Comparison of ENCODE assay signal across 12 mouse cellular contexts in the genomic region with DNA sequence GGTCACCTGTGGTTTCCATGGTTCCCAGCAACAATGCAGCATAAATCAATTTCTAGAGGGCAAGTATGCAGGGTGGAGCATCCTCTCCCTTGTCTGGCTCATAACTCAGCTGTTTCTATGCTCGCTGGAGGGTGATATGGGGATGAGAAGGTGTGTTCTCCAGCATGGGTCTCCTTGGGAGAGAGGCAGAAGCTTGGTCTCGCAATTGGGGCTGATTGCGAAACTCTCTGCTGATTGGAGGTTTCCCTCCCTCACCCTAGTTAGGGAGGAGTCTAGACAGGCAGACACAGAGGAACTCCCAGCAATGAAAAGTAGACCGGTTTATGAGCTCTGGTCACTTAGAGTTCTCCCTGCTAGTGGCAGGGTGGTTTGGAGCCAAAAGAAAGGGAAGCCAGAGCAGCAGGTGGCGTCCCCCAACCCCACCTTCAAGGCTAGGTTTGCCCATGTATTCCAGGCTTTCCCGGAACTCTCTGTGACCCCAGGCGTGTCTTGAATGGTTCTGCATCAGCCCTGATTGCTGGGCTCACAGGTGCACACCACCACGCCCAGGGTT. TPM values are rescaled to one million over a fixed set of nuclear protein-coding genes. Genes with fewer than 3 reads are reported as not detected.
DNase-seq lines count a peak whose midpoint lies in the region; ATAC-seq and TF ChIP-seq lines count a peak whose summit lies in the region.
"Had no signal": no experiment of that assay in that cellular context is flagged by ENCODE, and none has a peak within 500 bp of the region (broad histone marks: within the 10 kb centered on the region; RNA-seq: fewer than 3 reads in every experiment).

No protein-coding gene starts in this region.

- TF ChIP-seq CTCF in kidney, postnatal 0 days (IDR thresholded peaks at IDR 0.05; ENCODE audit: low read depth): no peak

- DNase-seq in kidney, postnatal 0 days (ENCODE audit: low spot score): no peak
- no peak for DNase-seq in kidney, postnatal 14 days
- DNase-seq in R1 (ENCODE audit: low read depth, low spot score): peak; percentile 87
- peak; percentile 40 for DNase-seq in skeletal muscle tissue, adult 2 months (ENCODE audit: low read depth, low spot score)
- DNase-seq in left cerebral cortex, adult 18-20 months (ENCODE audit: low spot score in 2 of 2): no peak
- DNase-seq in ovary, postnatal 14 days (ENCODE audit: low spot score): no peak
- DNase-seq in embryo, embryonic 10.5 days (ENCODE audit: low spot score): no peak
- DNase-seq: cerebellum, adult 11-12 months; heart, postnatal 14 days had no signal

- no peaks in the 10 kb centered on the region for H3K9me3 ChIP-seq in kidney, postnatal 0 days (replicated peaks; ENCODE audit: low read length)
- H3K9me3 ChIP-seq in liver, embryonic 12.5 days (replicated peaks): no peaks in the 10 kb centered on the region
- H3K9me3 ChIP-seq: lung, embryonic 15.5 days had no signal

- no peaks in the 10 kb centered on the region for H3K4me1 ChIP-seq in kidney, postnatal 0 days (replicated peaks; ENCODE audit: insufficient read depth, low read length)
- no peaks in the 10 kb centered on the region for H3K4me1 ChIP-seq in liver, embryonic 12.5 days
- H3K4me1 ChIP-seq: lung, embryonic 15.5 days had no signal

- no peak overlapping the region for H3K4me3 ChIP-seq in kidney, postnatal 0 days (replicated peaks; ENCODE audit: low read depth, low read length)
- no peak overlapping the region for H3K4me3 ChIP-seq in liver, embryonic 12.5 days
- H3K4me3 ChIP-seq: lung, embryonic 15.5 days had no signal

- H3K36me3 ChIP-seq in kidney, postnatal 0 days (ENCODE audit: insufficient read depth, low read length): no peaks in the 10 kb centered on the region
- H3K36me3 ChIP-seq in liver, embryonic 12.5 days: no peaks in the 10 kb centered on the region
- H3K36me3 ChIP-seq: lung, embryonic 15.5 days had no signal

- H3K27me3 ChIP-seq in kidney, postnatal 0 days (ENCODE audit: insufficient read depth, low read length): no peaks in the 10 kb centered on the region
- H3K27me3 ChIP-seq in liver, embryonic 12.5 days (replicated peaks): no peaks in the 10 kb centered on the region
- H3K27me3 ChIP-seq: lung, embryonic 15.5 days had no signal

- 47% methylated on average over 8 of the region's 8 CpGs for WGBS in kidney, postnatal 0 days
- WGBS in liver, embryonic 12.5 days (ENCODE audit: insufficient replicate concordance): 30% methylated on average over 8 of the region's 8 CpGs

- H3K27ac ChIP-seq in kidney, postnatal 0 days: no peak overlapping the region
- no peak overlapping the region for H3K27ac ChIP-seq in liver, embryonic 12.5 days
- H3K27ac ChIP-seq: lung, embryonic 15.5 days had no signal

- H3K4me2 ChIP-seq in kidney, postnatal 0 days (ENCODE audit: low read length): peak overlapping the region; percentile 11; the same call in 1 of the 2 replicates
- H3K4me2 ChIP-seq in liver, embryonic 12.5 days: no peak overlapping the region
- H3K4me2 ChIP-seq: lung, embryonic 15.5 days had no signal

- ATAC-seq in kidney, postnatal 0 days (replicated peaks; ENCODE audit: low FRiP score, low read depth): no peak
- 0 out of 2 replicates have a peak, but pooled peaks have one; percentile 54 for ATAC-seq in liver, embryonic 12.5 days
- ATAC-seq: forebrain, embryonic 14.5 days had no signal

- no peak overlapping the region for H3K9ac ChIP-seq in kidney, postnatal 0 days (ENCODE audit: low read depth, low read length)
- H3K9ac ChIP-seq in liver, embryonic 12.5 days: no peak overlapping the region
- H3K9ac ChIP-seq: lung, embryonic 15.5 days had no signal

RNA-seq across cellular contexts. Expression of gene Plekhg6, which starts 30.5 kb away (rescaled TPM):
- polyA plus RNA-seq in kidney, postnatal 0 days (2015; fragmentation: Nextera tagmentation; extraction: Ambion mirVana): 3.1 and 3.4 TPM in 2 replicates
- 0.37 and 0.39 TPM in 2 replicates for polyA plus RNA-seq in liver, embryonic 12.5 days (2016; fragmentation: Nextera tagmentation; extraction: Ambion mirVana)
- under 1 TPM; 0.35 to 0.56 TPM for total RNA-seq in left cerebral cortex, adult 18-20 months (2021)
- total RNA-seq: heart, postnatal 14 days had no signal
- polyA plus RNA-seq: forebrain, embryonic 14.5 days had no signal

Comparison
In these comparisons a context has a peak if more than half of its experiments do, and no peak if none do; other contexts are left out.
1. DNase-seq: peak in R1 (single experiment) and skeletal muscle tissue, adult 2 months (single experiment); none in kidney, postnatal 0 days (single experiment), kidney, postnatal 14 days (single experiment), left cerebral cortex, adult 18-20 months (0 of 2), ovary, postnatal 14 days (single experiment) and embryo, embryonic 10.5 days (single experiment).